Mouse (Mus musculus) cerebellum, adult 2 months (tissue): ENCODE measurements around the gene Hspbap1. TPM values are rescaled to one million over a fixed set of nuclear protein-coding genes. Genes with fewer than 3 reads are reported as not detected.
A peak's percentile ranks its signal among the peaks of the same experiment; 100 is the strongest.

ENCODE experiments used
- DNase-seq, 2 experiments: peaks; one replicate each; pipeline ENCODE4 v3.0.0; 2021
- H3K27ac ChIP-seq: fragments of 200-500 bp; 2 replicates; pipeline ENCODE4 v1.5.1; 2012; ENCODE audit warnings: low read length, control low read depth, inconsistent platforms; ENCODE audit not compliant: insufficient read depth
- H3K27me3 ChIP-seq: fragments of 200-500 bp; 2 replicates; pipeline ENCODE4 v1.6.1; 2012; ENCODE audit warnings: inconsistent platforms, mild to moderate bottlenecking, low read length, moderate library complexity; ENCODE audit not compliant: control insufficient read depth, insufficient read depth
- H3K4me1 ChIP-seq: fragments of 200-500 bp; 2 replicates; pipeline ENCODE4 v1.6.1; 2011; ENCODE audit warnings: low read length; ENCODE audit not compliant: control insufficient read depth, insufficient read depth
- H3K4me3 ChIP-seq: fragments of 200-500 bp; replicated peaks from 2 replicates; pipeline ENCODE3; 2011; ENCODE audit warnings: mild to moderate bottlenecking, low read depth, low read length, control low read depth; ENCODE audit not compliant: insufficient read depth
- CTCF ChIP-seq: fragments of 200-500 bp; IDR thresholded peaks from 2 replicates; pipeline ENCODE4 v1.5.1; 2011; ENCODE audit warnings: low read depth, mild to moderate bottlenecking, control low read depth, low read length, moderate library complexity, borderline replicate concordance; ENCODE audit not compliant: insufficient read depth
- POLR2A ChIP-seq: fragments of 200-500 bp; IDR thresholded peaks from 2 replicates; pipeline ENCODE4 v1.6.1; 2011; ENCODE audit warnings: low read length, control low read depth, borderline replicate concordance; ENCODE audit not compliant: insufficient read depth
- WGBS: fragments of 180-500 bp; shearing (Covaris S2); methylation state at CpG from one replicate; pipeline ENCODE4 v1.1.7; 2018; 5-methylcytosine and 5-hydroxymethylcytosine counted together
- polyA plus RNA-seq: library from polyadenylated mRNA; depleted of rRNA; stranded (reverse); fragments of >200 nt; gene quantifications from 2 replicates; pipeline ENCODE4 v1.2.3, GENCODE M21; 2012

The Hspbap1 gene
- polyA plus RNA-seq, 1 experiment = 5.7 TPM

DNA sequence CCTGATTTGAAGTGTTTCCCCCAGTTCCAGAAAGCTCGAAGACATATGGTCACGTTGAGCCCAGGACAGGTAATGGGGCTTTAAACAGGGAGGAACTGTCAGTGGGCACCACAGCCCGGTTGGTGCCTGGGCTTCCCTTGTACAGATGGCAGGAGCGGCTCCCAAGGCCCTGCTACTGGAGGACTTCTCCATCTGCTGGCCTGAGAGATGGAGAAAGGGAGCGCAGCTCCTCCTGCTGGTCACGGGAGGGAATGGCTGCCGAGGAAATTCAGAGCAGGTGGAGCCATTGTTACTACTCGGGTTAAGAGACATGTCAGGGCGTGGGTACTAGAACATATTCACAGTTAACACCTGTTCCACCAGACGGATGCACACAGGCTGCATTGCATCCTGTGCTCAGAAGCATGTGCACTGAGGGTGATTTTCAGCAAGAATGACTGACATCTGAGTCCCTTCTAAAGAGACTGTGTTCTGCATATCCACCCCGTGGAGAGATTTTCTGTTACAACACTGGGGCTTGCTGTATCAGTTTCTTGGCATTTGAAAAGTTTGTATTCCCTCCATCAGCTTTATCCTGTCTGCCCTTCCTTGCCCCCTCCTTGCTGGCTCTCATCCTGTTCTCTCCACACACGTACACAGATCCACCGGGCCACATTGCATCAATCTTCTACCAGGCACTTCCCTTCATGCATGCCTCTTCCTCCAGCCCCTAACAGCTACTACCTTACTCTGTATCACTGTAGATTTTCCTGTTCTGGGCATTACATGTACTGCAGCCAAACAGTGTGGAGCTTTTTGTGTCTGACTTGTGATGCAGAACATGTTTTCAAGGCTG lies 47.3 kb downstream of the Hspbap1 start:
- Histone ChIP-seq H3K4me1 (no peaks in the 10 kb centered on the region; the same call in 1 of the 2 replicates), H3K27ac (no peak overlapping the region), H3K27me3 (no peaks in the 10 kb centered on the region), H3K4me3 (no peak overlapping the region)
- DNase-seq = peak; percentile 85 to 90
- TF ChIP-seq POLR2A = no peak
- peak; percentile 99 for TF ChIP-seq CTCF
- WGBS = 28% methylated on average over 13 of the region's 13 CpGs

DNA sequence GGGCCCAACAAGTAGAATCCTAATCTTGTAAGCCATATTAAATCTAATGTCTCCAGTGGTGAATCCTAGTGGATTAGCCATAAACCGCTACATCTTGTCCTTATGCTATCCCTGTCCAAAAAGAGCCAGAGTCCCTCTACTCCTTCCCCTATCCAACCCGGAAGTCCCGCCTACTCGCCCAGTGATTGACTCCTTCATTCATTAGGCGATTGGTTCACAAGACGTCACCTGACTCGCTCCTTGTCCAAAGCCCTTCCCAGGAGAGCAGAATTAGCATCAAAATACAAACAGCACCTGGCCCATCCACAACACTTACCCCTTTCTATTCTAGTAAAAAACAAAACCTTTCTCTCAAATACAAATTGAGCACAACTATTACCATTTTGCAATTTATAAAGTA lies 59.8 kb downstream of the Hspbap1 start:
- no peaks in the 10 kb centered on the region for H3K4me1 ChIP-seq
- WGBS = 29% methylated on average over 7 of the region's 7 CpGs
- H3K4me3 ChIP-seq = no peak overlapping the region
- no peaks in the 10 kb centered on the region for H3K27me3 ChIP-seq
- no peak for DNase-seq
- no peak for TF ChIP-seq POLR2A
- no peak for TF ChIP-seq CTCF
- H3K27ac ChIP-seq = no peak overlapping the region

DNA sequence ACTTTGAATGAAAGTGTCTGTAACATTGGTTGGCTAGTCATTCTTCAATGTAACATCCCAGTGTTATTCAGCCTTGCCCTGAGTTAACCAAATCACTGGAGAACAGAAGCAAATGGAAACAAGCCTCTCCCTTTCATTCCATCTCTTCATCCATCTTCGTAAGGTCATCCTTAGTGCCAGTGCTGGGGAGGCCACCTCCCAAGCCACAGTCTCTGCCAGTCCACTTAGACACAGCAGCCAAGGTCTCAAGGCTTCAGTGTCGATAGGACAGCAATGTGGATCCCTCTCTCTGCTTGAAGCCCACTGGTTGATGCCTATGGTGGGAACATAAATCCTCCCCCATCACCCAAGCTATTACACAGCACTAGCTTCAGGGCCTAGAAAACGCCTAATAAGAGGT lies 62.8 kb downstream of the Hspbap1 start:
- DNase-seq = no peak
- H3K27ac ChIP-seq = no peak overlapping the region
- no peak for TF ChIP-seq POLR2A
- no peak for TF ChIP-seq CTCF
- no peak overlapping the region for H3K4me3 ChIP-seq
- WGBS = 83% methylated on average over 3 of the region's 3 CpGs
- H3K27me3 ChIP-seq = no peaks in the 10 kb centered on the region
- H3K4me1 ChIP-seq = no peaks in the 10 kb centered on the region

DNA sequence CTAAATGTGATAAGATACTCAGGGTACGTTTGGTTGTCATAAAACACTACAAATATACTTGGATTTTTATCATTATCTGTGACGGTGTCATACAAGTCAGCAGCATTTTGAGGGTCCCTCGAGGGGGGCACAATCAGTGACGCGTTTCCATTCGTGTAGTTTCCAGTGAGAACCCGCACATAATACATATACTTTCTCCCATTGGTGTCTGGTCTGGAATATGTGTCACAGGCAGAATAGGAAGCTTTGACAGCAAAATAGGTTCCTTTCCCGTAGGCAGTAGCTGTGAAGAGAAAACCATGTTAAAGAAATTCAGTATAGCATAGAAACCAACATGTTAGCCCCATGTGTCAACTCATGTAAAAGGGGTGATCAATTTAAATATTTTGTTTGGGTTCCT lies 64.5 kb downstream of the Hspbap1 start:
- Histone ChIP-seq H3K4me1 (no peaks in the 10 kb centered on the region), H3K27ac (no peak overlapping the region), H3K27me3 (no peaks in the 10 kb centered on the region), H3K4me3 (no peak overlapping the region)
- no peak for DNase-seq
- TF ChIP-seq POLR2A (no peak), CTCF (no peak)
- 92% methylated on average over 8 of the region's 8 CpGs for WGBS

DNA sequence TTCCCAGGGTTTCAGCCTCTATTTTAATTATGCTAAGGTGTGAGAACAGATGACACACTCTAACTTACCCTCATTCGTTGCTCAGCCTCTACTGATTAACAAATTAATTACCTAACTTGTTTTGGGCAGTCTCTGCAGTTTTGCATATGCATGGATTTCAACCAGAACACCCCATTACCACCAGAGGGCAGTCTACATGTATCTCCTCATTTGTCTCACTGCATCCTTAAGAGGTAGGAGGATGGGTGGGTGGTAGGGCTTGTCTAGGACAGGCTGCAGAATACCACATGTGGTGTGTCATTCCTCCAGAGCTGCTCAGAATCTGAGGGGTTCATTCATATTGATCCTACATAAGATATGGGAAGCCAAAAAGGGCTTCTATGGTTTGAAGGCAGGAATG lies 69.5 kb downstream of the Hspbap1 start:
- Histone ChIP-seq H3K27ac (no peak overlapping the region), H3K27me3 (no peaks in the 10 kb centered on the region), H3K4me1 (no peaks in the 10 kb centered on the region), H3K4me3 (no peak overlapping the region)
- peak in 1 of 2 experiments; percentile 27 for DNase-seq
- WGBS = 16% methylated on average over 1 of the region's 1 CpGs
- TF ChIP-seq POLR2A = no peak
- TF ChIP-seq CTCF = peak; percentile 50; the same call in 1 of the 2 replicates

DNA sequence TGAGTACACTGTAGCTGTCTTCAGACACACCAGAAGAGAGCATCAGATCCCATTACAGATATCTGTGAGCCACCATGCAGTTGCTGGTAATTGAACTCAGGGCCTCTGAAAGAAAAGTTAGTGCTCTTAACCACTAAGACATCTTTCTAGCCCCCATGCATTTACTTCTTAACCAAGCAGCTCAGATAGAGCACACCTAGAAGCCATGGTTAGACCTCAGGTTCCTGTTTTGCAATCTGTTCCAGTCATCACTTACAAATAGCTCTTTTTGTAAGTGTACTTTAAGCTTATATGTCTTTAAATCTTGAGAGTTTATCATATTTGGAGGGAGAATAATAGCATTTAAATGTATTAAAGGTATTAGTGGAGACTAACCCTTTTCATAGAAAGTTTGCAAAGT lies 77.0 kb downstream of the Hspbap1 start:
- H3K4me3 ChIP-seq = no peak overlapping the region
- no peaks in the 10 kb centered on the region for H3K4me1 ChIP-seq
- no peak overlapping the region for H3K27ac ChIP-seq
- no peaks in the 10 kb centered on the region for H3K27me3 ChIP-seq
- TF ChIP-seq CTCF (no peak), POLR2A (no peak)
- no peak for DNase-seq

DNA sequence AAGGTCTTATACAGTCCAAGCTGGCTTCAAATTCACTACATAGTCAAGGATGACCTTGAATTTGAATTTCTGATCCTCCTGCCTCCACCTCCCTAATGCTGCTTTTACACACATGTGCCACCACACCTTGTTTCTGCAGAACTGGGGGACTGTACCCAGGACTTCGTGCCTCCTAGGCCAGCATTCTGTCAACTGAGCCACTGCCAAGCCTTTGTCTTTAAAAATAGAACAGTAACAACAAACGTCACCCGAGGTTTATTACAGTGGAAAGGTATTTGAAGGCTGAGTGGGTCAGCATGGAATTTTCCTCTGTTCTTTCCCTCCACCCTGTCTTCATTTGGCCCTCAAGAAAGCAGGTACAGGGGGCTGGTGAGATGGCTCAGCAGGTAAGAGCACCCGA lies 85.7 kb downstream of the Hspbap1 start:
- Histone ChIP-seq H3K27ac (no peak overlapping the region), H3K4me1 (no peaks in the 10 kb centered on the region), H3K27me3 (no peaks in the 10 kb centered on the region), H3K4me3 (no peak overlapping the region)
- 45% methylated on average over 4 of the region's 4 CpGs for WGBS
- TF ChIP-seq POLR2A (no peak), CTCF (no peak)
- no peak for DNase-seq

DNA sequence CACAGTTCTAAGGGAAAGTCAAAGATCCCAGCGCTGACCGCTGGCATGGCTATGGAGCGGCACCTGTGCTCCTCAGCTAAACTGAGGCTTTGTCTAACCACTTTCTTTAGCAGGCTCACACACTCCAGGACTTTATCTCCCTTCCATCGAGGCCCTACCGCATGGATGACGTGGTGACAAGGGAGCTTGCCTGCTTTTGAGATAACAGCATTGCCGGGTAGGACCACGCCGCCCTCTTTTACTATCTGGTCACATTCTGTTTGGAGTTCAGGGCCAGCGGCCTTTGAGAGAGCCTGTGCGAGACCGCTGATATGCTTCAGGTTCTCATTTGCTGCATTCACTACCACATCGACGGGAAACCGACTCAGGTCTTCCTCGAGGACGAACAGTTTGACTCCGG lies 86.6 kb downstream of the Hspbap1 start:
- TF ChIP-seq CTCF = no peak
- no peak for TF ChIP-seq POLR2A
- WGBS = 94% methylated on average over 18 of the region's 18 CpGs
- no peaks in the 10 kb centered on the region for H3K27me3 ChIP-seq
- DNase-seq = no peak
- no peaks in the 10 kb centered on the region for H3K4me1 ChIP-seq
- no peak overlapping the region for H3K27ac ChIP-seq
- H3K4me3 ChIP-seq = no peak overlapping the region
